Mouse (Mus musculus): ENCODE measurements around the gene Selenoo. TPM values are rescaled to one million over a fixed set of nuclear protein-coding genes. Genes with fewer than 3 reads are reported as not detected.

Gene Selenoo
- 15.9 and 21.6 TPM in 2 replicates for polyA plus RNA-seq (2016; fragmentation: Nextera tagmentation; extraction: Ambion mirVana)

- H3K4me3 ChIP-seq, result peak within 1 kb of the TSS; percentile 96
- no peaks in the 10 kb centered on the region for H3K9me3 ChIP-seq
- peak; percentile 91 for DNase-seq (ENCODE audit: low spot score)
- peak within 1 kb of the TSS; percentile 91 for H3K27ac ChIP-seq
- WGBS, result 2% methylated on average over 38 of the region's 38 CpGs
- peaks cover 23% of the 10 kb centered on the region for H3K4me1 ChIP-seq (replicated peaks)
- no peaks in the 10 kb centered on the region for H3K27me3 ChIP-seq (ENCODE audit: insufficient read depth, poor library complexity, severe bottlenecking)
- H3K36me3 ChIP-seq, result peaks cover 57% of the 10 kb centered on the region
Observed at GRCm38 (mm10) chr15:89088607-89089247, at the start of gene Selenoo. Gene Selenoo (plus strand): TSS chr15:89089084.

- Histone ChIP-seq H3K36me3 (no peaks in the 10 kb centered on the region), H3K4me1 (replicated peaks) (no peaks in the 10 kb centered on the region), H3K4me3 (no peak overlapping the region), H3K9me3 (peaks cover 9% of the 10 kb centered on the region; the same call in 1 of the 2 replicates), H3K27me3 (ENCODE audit: insufficient read depth, poor library complexity, severe bottlenecking) (no peaks in the 10 kb centered on the region), H3K27ac (no peak overlapping the region)
- 76% methylated on average over 5 of the region's 5 CpGs for WGBS
- DNase-seq (ENCODE audit: low spot score), result no peak
Observed at GRCm38 (mm10) chr15:89044381-89044780, 44.5 kb upstream of the Selenoo start.

DNA sequence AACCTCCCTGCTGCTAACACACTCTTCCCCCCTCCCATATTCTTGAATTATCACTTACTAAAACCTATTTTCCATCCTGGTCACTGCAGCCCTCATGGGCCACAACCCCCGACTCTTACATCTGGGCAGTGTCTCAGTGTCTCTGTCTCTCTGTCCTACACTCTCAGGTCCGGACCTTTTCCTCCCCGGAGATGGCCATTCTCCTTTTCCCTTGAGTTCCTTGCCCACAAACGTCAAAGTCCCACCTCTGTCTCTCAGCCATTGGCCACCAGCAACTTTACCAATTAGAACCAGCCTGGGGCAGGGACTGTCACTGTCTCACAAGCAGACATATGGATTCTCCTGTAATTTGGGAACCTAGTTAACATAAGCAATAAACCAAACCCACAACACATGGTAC is 42.5 kb upstream of the Selenoo start:
- H3K36me3 ChIP-seq, result no peaks in the 10 kb centered on the region
- H3K9me3 ChIP-seq, result peaks cover 9% of the 10 kb centered on the region; the same call in 1 of the 2 replicates
- no peak overlapping the region for H3K4me3 ChIP-seq
- no peak for DNase-seq (ENCODE audit: low spot score)
- H3K4me1 ChIP-seq (replicated peaks), result no peaks in the 10 kb centered on the region
- H3K27ac ChIP-seq, result no peak overlapping the region
- no peaks in the 10 kb centered on the region for H3K27me3 ChIP-seq (ENCODE audit: insufficient read depth, poor library complexity, severe bottlenecking)
- 78% methylated on average over 4 of the region's 4 CpGs for WGBS

GRCm38 (mm10) chr15:89054666-89055065 is 34.2 kb upstream of the Selenoo start:
- H3K9me3 ChIP-seq, result no peaks in the 10 kb centered on the region
- no peaks in the 10 kb centered on the region for H3K36me3 ChIP-seq
- H3K27ac ChIP-seq, result no peak overlapping the region
- peaks cover 7% of the 10 kb centered on the region for H3K4me1 ChIP-seq (replicated peaks)
- H3K4me3 ChIP-seq, result no peak overlapping the region
- 90% methylated on average over 7 of the region's 7 CpGs for WGBS
- DNase-seq (ENCODE audit: low spot score), result no peak
- peaks cover 29% of the 10 kb centered on the region for H3K27me3 ChIP-seq (ENCODE audit: insufficient read depth, poor library complexity, severe bottlenecking)

- peaks cover 15% of the 10 kb centered on the region for H3K4me1 ChIP-seq (replicated peaks)
- peaks cover 67% of the 10 kb centered on the region for H3K27me3 ChIP-seq (ENCODE audit: insufficient read depth, poor library complexity, severe bottlenecking)
- no peak overlapping the region for H3K27ac ChIP-seq
- H3K4me3 ChIP-seq, result peak overlapping the region; percentile 76
- WGBS, result 31% methylated on average over 6 of the region's 6 CpGs
- no peak for DNase-seq (ENCODE audit: low spot score)
- no peaks in the 10 kb centered on the region for H3K9me3 ChIP-seq
- no peaks in the 10 kb centered on the region for H3K36me3 ChIP-seq
Observed at GRCm38 (mm10) chr15:89058736-89059135, 30.1 kb upstream of the Selenoo start.

DNA sequence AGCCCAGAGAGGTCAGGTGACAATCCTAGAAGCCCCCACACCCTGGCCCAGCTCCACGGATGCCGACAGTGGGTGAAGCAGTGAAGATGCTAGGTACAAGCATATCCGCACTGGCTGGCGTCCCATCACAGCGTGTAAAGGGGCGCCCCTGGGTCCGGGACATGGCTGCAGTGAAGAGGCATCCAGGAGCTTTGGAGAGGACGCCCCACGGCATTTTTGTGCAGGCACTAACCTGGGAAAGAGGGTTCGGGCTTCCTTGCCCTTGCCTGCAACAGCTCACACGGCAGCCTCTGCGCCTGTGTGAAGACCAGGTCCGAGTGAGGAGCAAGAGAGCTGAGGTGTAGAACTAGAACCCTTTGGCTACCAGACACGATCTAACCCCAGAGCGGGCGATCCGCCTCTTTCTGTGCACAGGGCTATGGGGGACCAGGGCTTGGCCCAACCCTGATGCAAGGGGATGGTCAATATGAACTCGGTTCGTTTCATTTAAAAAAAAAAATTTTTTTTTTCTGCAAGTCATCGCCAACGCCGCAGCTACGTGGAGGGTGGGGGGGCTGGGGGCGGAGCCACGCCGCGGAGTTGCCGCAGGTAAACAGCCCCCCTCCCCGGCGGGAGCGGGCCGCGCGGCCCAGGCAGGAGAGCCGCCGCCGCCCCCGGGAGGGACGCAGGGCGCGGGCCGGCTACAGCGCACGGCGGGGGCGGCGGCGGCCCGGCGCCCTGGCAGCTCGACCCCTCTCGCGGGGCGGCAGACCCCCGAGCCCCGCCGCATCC is 29.5 kb upstream of the Selenoo start, which contains the start of gene Panx2:
Panx2 (plus strand) TSS at position 574 of the 771 bp plus-strand sequence.
- WGBS, result 1% methylated on average over 50 of the region's 57 CpGs
- Histone ChIP-seq H3K4me1 (replicated peaks) (peaks cover 15% of the 10 kb centered on the region), H3K4me3 (peak within 1 kb of the TSS; percentile 76), H3K27me3 (ENCODE audit: insufficient read depth, poor library complexity, severe bottlenecking) (peaks cover 73% of the 10 kb centered on the region), H3K9me3 (no peaks in the 10 kb centered on the region), H3K36me3 (no peaks in the 10 kb centered on the region), H3K27ac (peak within 1 kb of the TSS; percentile 88)
- DNase-seq (ENCODE audit: low spot score), result peak; percentile 46

- peak; percentile 61 for DNase-seq (ENCODE audit: low spot score)
- Histone ChIP-seq H3K4me1 (replicated peaks) (peaks cover 15% of the 10 kb centered on the region), H3K27ac (peak overlapping the region; percentile 88), H3K4me3 (peak overlapping the region; percentile 76), H3K36me3 (no peaks in the 10 kb centered on the region), H3K27me3 (ENCODE audit: insufficient read depth, poor library complexity, severe bottlenecking) (peaks cover 79% of the 10 kb centered on the region), H3K9me3 (no peaks in the 10 kb centered on the region)
- 2% methylated on average over 43 of the region's 48 CpGs for WGBS
Observed at GRCm38 (mm10) chr15:89060032-89060681, 28.7 kb upstream of the Selenoo start.

- Histone ChIP-seq H3K4me3 (peak overlapping the region; percentile 76), H3K36me3 (no peaks in the 10 kb centered on the region), H3K4me1 (replicated peaks) (peaks cover 15% of the 10 kb centered on the region), H3K27ac (no peak overlapping the region), H3K9me3 (no peaks in the 10 kb centered on the region), H3K27me3 (ENCODE audit: insufficient read depth, poor library complexity, severe bottlenecking) (peaks cover 81% of the 10 kb centered on the region)
- 88% methylated on average over 12 of the region's 12 CpGs for WGBS
- DNase-seq (ENCODE audit: low spot score), result no peak
Observed at GRCm38 (mm10) chr15:89060811-89061460, 27.9 kb upstream of the Selenoo start.

DNA sequence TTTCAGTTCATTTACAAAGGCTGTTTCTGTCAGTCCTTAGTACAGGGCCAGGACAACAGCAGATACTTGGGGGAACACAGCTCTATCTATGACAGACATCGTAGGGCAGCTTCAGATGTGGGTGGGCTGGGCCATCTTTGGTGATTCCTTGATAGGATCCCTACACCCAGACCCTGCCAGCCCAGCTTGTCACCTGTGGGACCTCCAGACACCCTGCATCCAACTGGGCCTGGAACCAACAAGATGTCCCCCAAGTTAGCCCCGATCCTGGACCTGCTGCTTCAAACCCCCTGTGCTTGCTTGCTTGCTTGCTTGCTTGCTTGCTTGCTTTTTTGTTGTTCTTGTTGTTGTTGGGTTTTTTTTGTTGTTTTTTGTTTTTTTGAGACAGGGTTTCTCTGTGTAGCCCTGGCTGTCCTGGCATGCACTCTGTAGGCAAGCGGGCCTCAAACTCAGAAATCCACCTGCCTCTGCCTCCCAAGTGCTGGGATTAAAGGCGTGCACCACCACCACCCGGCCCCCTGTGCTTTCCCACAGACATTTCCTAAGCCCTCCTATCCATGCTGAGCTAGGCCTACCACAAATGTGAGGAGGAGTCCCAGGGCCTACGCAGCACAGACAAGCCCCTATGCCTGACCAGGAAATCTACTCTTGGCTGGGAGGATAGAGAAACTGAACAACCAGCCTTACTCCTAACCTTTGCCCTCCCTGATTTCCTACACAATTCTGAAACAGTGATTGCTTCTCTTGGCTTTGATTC is 26.9 kb upstream of the Selenoo start:
- no peaks in the 10 kb centered on the region for H3K36me3 ChIP-seq
- no peak for DNase-seq (ENCODE audit: low spot score)
- no peak overlapping the region for H3K4me3 ChIP-seq
- H3K27me3 ChIP-seq (ENCODE audit: insufficient read depth, poor library complexity, severe bottlenecking), result peaks cover 91% of the 10 kb centered on the region
- no peaks in the 10 kb centered on the region for H3K9me3 ChIP-seq
- peaks cover 15% of the 10 kb centered on the region for H3K4me1 ChIP-seq (replicated peaks)
- 86% methylated on average over 6 of the region's 6 CpGs for WGBS
- no peak overlapping the region for H3K27ac ChIP-seq

GRCm38 (mm10) chr15:89062518-89062910 is 26.4 kb upstream of the Selenoo start:
- Histone ChIP-seq H3K27me3 (ENCODE audit: insufficient read depth, poor library complexity, severe bottlenecking) (peaks cover 92% of the 10 kb centered on the region), H3K27ac (no peak overlapping the region), H3K4me1 (replicated peaks) (peaks cover 17% of the 10 kb centered on the region), H3K36me3 (no peaks in the 10 kb centered on the region), H3K9me3 (no peaks in the 10 kb centered on the region), H3K4me3 (no peak overlapping the region)
- 92% methylated on average over 5 of the region's 5 CpGs for WGBS
- no peak for DNase-seq (ENCODE audit: low spot score)

- Histone ChIP-seq H3K4me3 (no peak overlapping the region), H3K9me3 (no peaks in the 10 kb centered on the region), H3K27me3 (ENCODE audit: insufficient read depth, poor library complexity, severe bottlenecking) (peaks cover 92% of the 10 kb centered on the region), H3K36me3 (no peaks in the 10 kb centered on the region), H3K27ac (no peak overlapping the region), H3K4me1 (replicated peaks) (peaks cover 22% of the 10 kb centered on the region)
- no peak for DNase-seq (ENCODE audit: low spot score)
- 83% methylated on average over 7 of the region's 7 CpGs for WGBS
Observed at GRCm38 (mm10) chr15:89063001-89063400, 25.9 kb upstream of the Selenoo start.

DNA sequence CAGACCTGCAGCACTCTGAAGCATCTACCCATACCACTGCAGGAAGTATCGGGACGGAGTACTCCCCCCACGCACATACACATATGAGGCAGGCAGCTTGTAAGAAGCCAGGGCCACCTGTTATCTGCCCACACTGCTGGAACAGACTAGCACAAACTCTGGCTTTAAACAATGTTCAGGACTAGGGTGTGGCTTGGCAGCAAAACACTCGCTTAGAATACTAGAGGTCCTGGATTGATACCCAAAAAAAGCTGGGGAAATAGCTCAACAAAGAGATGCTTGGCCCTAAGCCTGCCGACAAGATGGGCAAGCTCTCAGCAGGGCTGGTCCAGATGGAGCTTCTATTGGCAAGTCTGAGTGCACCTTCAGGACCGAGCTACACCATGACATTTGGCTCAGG is 25.3 kb upstream of the Selenoo start:
- H3K4me3 ChIP-seq, result no peak overlapping the region
- peaks cover 26% of the 10 kb centered on the region for H3K4me1 ChIP-seq (replicated peaks)
- no peaks in the 10 kb centered on the region for H3K36me3 ChIP-seq
- H3K27me3 ChIP-seq (ENCODE audit: insufficient read depth, poor library complexity, severe bottlenecking), result peaks cover 92% of the 10 kb centered on the region
- WGBS, result 86% methylated on average over 6 of the region's 6 CpGs
- no peak for DNase-seq (ENCODE audit: low spot score)
- no peak overlapping the region for H3K27ac ChIP-seq
- no peaks in the 10 kb centered on the region for H3K9me3 ChIP-seq
